Mouse (Mus musculus) heart, postnatal 14 days (tissue): ENCODE results near the gene Eif1ax. TPM values are rescaled to one million over a fixed set of nuclear protein-coding genes. Genes with fewer than 3 reads are reported as not detected.
"Not testable (repeated sequence)": the region's sequence is repeated elsewhere in the genome, so short reads cannot be mapped to it uniquely, and the experiment has no call there.

Source experiments
- DNase-seq, 2 experiments: peaks; one replicate each; pipeline ENCODE4 v3.0.0; 2021 to 2022
- intact Hi-C: fragments of 180-260 bp; cut with DNase I; formaldehyde crosslinking; loops from one replicate; pipeline ENCODE4 v1.15.1; 2025
- long read RNA-seq, 2 experiments: library from polyadenylated mRNA; stranded (forward); transcript quantifications; one replicate each; pipeline ENCODE4 v2.0.0; 2021
- total RNA-seq, 2 experiments: library from RNA; stranded (reverse); gene quantifications; 2 replicates each; pipeline ENCODE4 v1.2.3; 2021

Eif1ax gene
- 10 to 100 TPM; 82.7 to 93.3 TPM for total RNA-seq
- long read RNA-seq, experiment 1, full-length matches to known transcripts, result 101 of 107 reads
- long read RNA-seq, experiment 1, partial matches to known transcripts, result 3 of 107 reads
- long read RNA-seq, experiment 1, other reads (novel, unspliced or antisense), result 3 of 107 reads
- long read RNA-seq, experiment 2, full-length matches to known transcripts, result 86 of 94 reads
- long read RNA-seq, experiment 2, partial matches to known transcripts, result 3 of 94 reads
- long read RNA-seq, experiment 2, other reads (novel, unspliced or antisense), result 5 of 94 reads

GRCm38 (mm10) chrX:159371831-159372752 lies at the start of gene Eif1ax:
Eif1ax (plus strand) TSS chrX:159372178.
- DNase-seq, result peak; percentile 72 to 75
- intact Hi-C loops, result no loop called here

GRCm38 (mm10) chrX:159364506-159364905 lies 7.5 kb upstream of the Eif1ax start:
- DNase-seq, result no peak
- intact Hi-C loops, result no loop called here

- no peak for DNase-seq
- intact Hi-C loops, result no loop called here
Measured at GRCm38 (mm10) chrX:159372753-159373144, 771 bp downstream of the Eif1ax start.

- no peak for DNase-seq
Measured at GRCm38 (mm10) chrX:159387105-159387504, 15.1 kb downstream of the Eif1ax start.

GRCm38 (mm10) chrX:159388953-159389352 lies 17.0 kb downstream of the Eif1ax start:
- intact Hi-C loops, result no loop called here
- no peak for DNase-seq

More at GRCm38 (mm10) chrX:159387105-159387504, 15.1 kb downstream of the Eif1ax start:
- intact Hi-C loops, result no loop called here

GRCm38 (mm10) chrX:159390347-159390962 lies 18.5 kb downstream of the Eif1ax start:
- intact Hi-C loops, result no loop called here
- no peak for DNase-seq

- DNase-seq, result no peak
- intact Hi-C loops, result no loop called here
Measured at GRCm38 (mm10) chrX:159391239-159391638, 19.3 kb downstream of the Eif1ax start.

GRCm38 (mm10) chrX:159409253-159409652 lies 37.3 kb downstream of the Eif1ax start:
- DNase-seq, result peak; percentile 2 to 21
- intact Hi-C loops, result loop anchor here (10.0 kb wide), 1 partner anchor 64 kb away; no protein-coding TSS in a partner anchor

- intact Hi-C loops, result no loop called here
- DNase-seq, result peak; percentile 4 to 5
Measured at GRCm38 (mm10) chrX:159414130-159414828, 42.3 kb downstream of the Eif1ax start, which contains the start of gene Map7d2. Map7d2 (plus strand) TSS chrX:159414572.

- intact Hi-C loops, result no loop called here
- peak in 1 of 2 experiments; percentile 3 for DNase-seq
Measured at GRCm38 (mm10) chrX:159414829-159415673, 43.1 kb downstream of the Eif1ax start.

GRCm38 (mm10) chrX:159430507-159430906 lies 58.5 kb downstream of the Eif1ax start:
- DNase-seq, intact Hi-C loops: not testable (repeated sequence)

Other genes with a start within 250 kb of the Eif1ax start
- gene Rps6ka3, start 161.9 kb upstream of the Eif1ax start, total RNA-seq, result 10 to 100 TPM; 48.6 to 50.8 TPM
- under 1 TPM; 0.31 to 0.59 TPM for gene Map7d2, start 42.4 kb downstream of the Eif1ax start, total RNA-seq
- gene Bclaf3, start 154.5 kb downstream of the Eif1ax start, total RNA-seq, result 1 to 10 TPM; 4.1 to 4.9 TPM